In genomic region chr10:25279406-25279805, GRCm38 (mm10) we compare ENCODE assay signal across 19 mouse cellular contexts. TPM values are rescaled to one million over a fixed set of nuclear protein-coding genes. Genes with fewer than 3 reads are reported as not detected.
DNase-seq lines count a peak whose midpoint lies in the region; ATAC-seq and TF ChIP-seq lines count a peak whose summit lies in the region.
"Had no signal": no experiment of that assay in that cellular context is flagged by ENCODE, and none has a peak within 500 bp of the region (broad histone marks: within the 10 kb centered on the region; RNA-seq: fewer than 3 reads in every experiment).

No protein-coding gene starts in this region.

- H3K4me2 ChIP-seq in CH12.LX (ENCODE audit: insufficient read depth, low read depth, poor library complexity, severe bottlenecking), result no peak overlapping the region
- no peak overlapping the region for H3K4me2 ChIP-seq in kidney, embryonic 15.5 days
- H3K4me2 ChIP-seq: embryonic facial prominence, embryonic 12.5 days; heart, embryonic 15.5 days; midbrain, embryonic 12.5 days; neural tube, embryonic 12.5 days had no signal

- 66% methylated on average over 3 of the region's 3 CpGs for WGBS in kidney, embryonic 15.5 days

- H3K9me3 ChIP-seq in CH12.LX (replicated peaks; ENCODE audit: low read length), result no peaks in the 10 kb centered on the region
- no peaks in the 10 kb centered on the region for H3K9me3 ChIP-seq in kidney, embryonic 15.5 days (replicated peaks)
- H3K9me3 ChIP-seq: embryonic facial prominence, embryonic 12.5 days; heart, embryonic 15.5 days; midbrain, embryonic 12.5 days; neural tube, embryonic 12.5 days had no signal

- no peak for TF ChIP-seq POLR2A in CH12.LX (IDR thresholded peaks at IDR 0.05; ENCODE audit: low read depth, low read length)
- TF ChIP-seq POLR2A in cortical plate, adult 2 months (IDR thresholded peaks at IDR 0.05; ENCODE audit: extremely low read depth, insufficient read depth, low read length), result no peak

- in situ Hi-C loops in CH12.LX (cut with MboI; ENCODE audit: low pct_ligation_motif_present, low pct_unique_long_range_greater_than_20kb, low sequenced_read_pairs), result loop anchor here (5.0 kb wide), 1 partner anchor 123 kb away; no protein-coding TSS in a partner anchor

- peaks cover 3 to 25% of the 10 kb centered on the region in 2 experiments; a peak in 3 of 4 replicates for H3K4me1 ChIP-seq in CH12.LX (ENCODE audit: control insufficient read depth in 1 of 2, insufficient read depth in 2 of 2)
- no peaks in the 10 kb centered on the region; the same call in 1 of the 2 replicates for H3K4me1 ChIP-seq in cortical plate, adult 2 months (ENCODE audit: control insufficient read depth, insufficient read depth, low read length)
- peaks cover 5% of the 10 kb centered on the region; the same call in 1 of the 2 replicates for H3K4me1 ChIP-seq in kidney, embryonic 15.5 days
- H3K4me1 ChIP-seq: embryonic facial prominence, embryonic 12.5 days had no signal

- peaks cover 0 to 5% of the 10 kb centered on the region in 2 experiments for H3K36me3 ChIP-seq in CH12.LX (replicated peaks in 1 of 2; ENCODE audit: control insufficient read depth in 1 of 2, insufficient read depth in 1 of 2, low read length in 1 of 2)
- peaks cover 3% of the 10 kb centered on the region; the same call in 1 of the 2 replicates for H3K36me3 ChIP-seq in kidney, embryonic 15.5 days
- H3K36me3 ChIP-seq: embryonic facial prominence, embryonic 12.5 days; heart, embryonic 15.5 days; midbrain, embryonic 12.5 days; neural tube, embryonic 12.5 days had no signal

- no peak for DNase-seq in left cerebral cortex, adult 2 months (ENCODE audit: extremely low spot score in 1 of 2, low spot score in 2 of 2)
- DNase-seq in left cerebral cortex, postnatal 10 days (ENCODE audit: extremely low spot score in 1 of 2, low spot score in 2 of 2), result no peak
- DNase-seq in CH12.LX (ENCODE audit: extremely low read depth) (peak; percentile 29), ES-CJ7 (ENCODE audit: low read depth, low spot score) (peak; percentile 85)
- no peak for DNase-seq in left cerebral cortex, postnatal 14 days (ENCODE audit: low spot score in 2 of 2)
- no peak for DNase-seq in adrenal gland, postnatal 4 days (ENCODE audit: low spot score in 2 of 2)
- DNase-seq: cerebellum, adult 11-12 months; heart, postnatal 36 days; kidney, postnatal 36 days; lung, postnatal 14 days; retina, postnatal 1 day; thymus, postnatal 14 days had no signal

- no peak for ATAC-seq in kidney, embryonic 15.5 days (replicated peaks; ENCODE audit: low FRiP score)
- ATAC-seq: intestine, postnatal 0 days had no signal

- no peaks in the 10 kb centered on the region; the same call in 1 of the 2 replicates for H3K79me2 ChIP-seq in CH12.LX (replicated peaks; ENCODE audit: control insufficient read depth, extremely low read depth, insufficient read depth, poor library complexity, severe bottlenecking)

- no peak for TF ChIP-seq RAD21 in CH12.LX (IDR thresholded peaks at IDR 0.05; ENCODE audit: low read depth, low read length)

- H3K27me3 ChIP-seq in CH12.LX (replicated peaks), result no peaks in the 10 kb centered on the region
- H3K27me3 ChIP-seq in kidney, embryonic 15.5 days, result no peaks in the 10 kb centered on the region
- H3K27me3 ChIP-seq: embryonic facial prominence, embryonic 12.5 days; heart, embryonic 15.5 days; midbrain, embryonic 12.5 days; neural tube, embryonic 12.5 days had no signal

- peak overlapping the region; percentile 28; the same call in 1 of the 2 replicates for H3K27ac ChIP-seq in left cerebral cortex, adult 2 months
- no peak overlapping the region for H3K27ac ChIP-seq in CH12.LX (ENCODE audit: insufficient read depth, low read depth)
- H3K27ac ChIP-seq in cortical plate, adult 2 months (ENCODE audit: insufficient read depth, low read length), result peak overlapping the region; percentile 35
- no peak overlapping the region for H3K27ac ChIP-seq in kidney, embryonic 15.5 days
- H3K27ac ChIP-seq: embryonic facial prominence, embryonic 12.5 days; heart, embryonic 15.5 days; midbrain, embryonic 12.5 days; neural tube, embryonic 12.5 days had no signal

- dilution Hi-C loops in CH12.LX (cut with MboI; ENCODE audit: extremely low pct_ligation_motif_present, extremely low pct_unique_long_range_greater_than_20kb, low sequenced_read_pairs), result no loop called here

- no peak overlapping the region for H3K4me3 ChIP-seq in left cerebral cortex, adult 2 months
- H3K4me3 ChIP-seq in CH12.LX (replicated peaks in 1 of 3; ENCODE audit: low read depth in 2 of 3, low read length in 2 of 3, poor library complexity in 1 of 3), result no peak overlapping the region
- no peak overlapping the region for H3K4me3 ChIP-seq in cortical plate, adult 2 months (ENCODE audit: insufficient read depth, low read length)
- no peak overlapping the region for H3K4me3 ChIP-seq in kidney, embryonic 15.5 days (replicated peaks)
- H3K4me3 ChIP-seq: embryonic facial prominence, embryonic 12.5 days; heart, embryonic 15.5 days; midbrain, embryonic 12.5 days; neural tube, embryonic 12.5 days had no signal

- no peak for TF ChIP-seq EP300 in CH12.LX (IDR thresholded peaks at IDR 0.05; ENCODE audit: low read length)

- intact Hi-C loops in left cerebral cortex, adult 2 months (cut with DNase I), result no loop called here
- intact Hi-C loops in left cerebral cortex, postnatal 10 days (cut with DNase I), result loop anchor here (10.0 kb wide), 1 partner anchor 1065 kb away; no protein-coding TSS in a partner anchor
- intact Hi-C loops in left cerebral cortex, postnatal 14 days (cut with DNase I), result no loop called here

- H3K9ac ChIP-seq in CH12.LX (ENCODE audit: insufficient read depth, low read depth), result no peak overlapping the region
- H3K9ac ChIP-seq in kidney, embryonic 15.5 days, result no peak overlapping the region
- H3K9ac ChIP-seq: embryonic facial prominence, embryonic 12.5 days; heart, embryonic 15.5 days; midbrain, embryonic 12.5 days; neural tube, embryonic 12.5 days had no signal

- no peak for TF ChIP-seq CTCF in left cerebral cortex, adult 2 months (IDR thresholded peaks at IDR 0.05)
- no peak for TF ChIP-seq CTCF in CH12.LX (conservative IDR thresholded peaks at IDR 0.05 in 1 of 2, IDR thresholded peaks at IDR 0.05 in 1 of 2; ENCODE audit: low read depth in 2 of 2, low read length in 2 of 2)
- no peak for TF ChIP-seq CTCF in cortical plate, adult 2 months (IDR thresholded peaks at IDR 0.05; ENCODE audit: extremely low read depth, insufficient read depth, low read length)

TF ChIP-seq in CH12.LX, 34 proteins besides CTCF, POLR2A, EP300 and RAD21:
- TF ChIP-seq ELF1 (IDR thresholded peaks at IDR 0.05; ENCODE audit: low read depth, low read length) (no peak), JUN (IDR thresholded peaks at IDR 0.05; ENCODE audit: insufficient read depth, low read depth, low read length) (no peak), MAZ (IDR thresholded peaks at IDR 0.05; ENCODE audit: low read depth, low read length) (no peak), RCOR1 (conservative IDR thresholded peaks at IDR 0.05; ENCODE audit: low read depth, low read length) (no peak), PAX5 (IDR thresholded peaks at IDR 0.05; ENCODE audit: low read length) (no peak), USF1 (IDR thresholded peaks at IDR 0.05; ENCODE audit: low read depth, low read length) (no peak), HCFC1 (IDR thresholded peaks at IDR 0.05; ENCODE audit: low read depth, low read length) (no peak), GABPA (IDR thresholded peaks at IDR 0.05; ENCODE audit: insufficient replicate concordance, low read depth, low read length) (no peak), MXI1 (IDR thresholded peaks at IDR 0.05; ENCODE audit: low read depth, low read length) (no peak), ZMIZ1 (IDR thresholded peaks at IDR 0.05; ENCODE audit: low read depth, low read length) (no peak), UBTF (IDR thresholded peaks at IDR 0.05; ENCODE audit: low read depth, low read length) (no peak), POLR2AphosphoS2 (IDR thresholded peaks at IDR 0.05; ENCODE audit: low read depth, low read length) (no peak), NELFE (IDR thresholded peaks at IDR 0.05; ENCODE audit: low read depth, low read length) (no peak), MYC (IDR thresholded peaks at IDR 0.05; ENCODE audit: low read depth, low read length) (no peak), ZNF384 (IDR thresholded peaks at IDR 0.05; ENCODE audit: low read depth, low read length) (no peak), BHLHE40 (IDR thresholded peaks at IDR 0.05; ENCODE audit: low read depth, low read length) (no peak), TCF12 (IDR thresholded peaks at IDR 0.05; ENCODE audit: low read depth, low read length) (no peak), ETS1 (conservative IDR thresholded peaks at IDR 0.05; ENCODE audit: low read depth, low read length) (no peak), ZC3H11A (IDR thresholded peaks at IDR 0.05; ENCODE audit: low read depth, low read length) (no peak), TBP (conservative IDR thresholded peaks at IDR 0.05; ENCODE audit: low read depth, low read length) (no peak)

RNA-seq across cellular contexts. Expression of gene Akap7, which starts 28.3 kb away (rescaled TPM):
- total RNA-seq in left cerebral cortex, adult 2 months (2021), result 10 to 100 TPM; 65.5 to 68.1 TPM
- total RNA-seq in left cerebral cortex, postnatal 10 days (2021), result 100 to 1,000 TPM; 128 to 158 TPM
- total RNA-seq in CH12.LX (2012; rRNA removed), result 3.1 and 6.2 TPM in 2 replicates
- 11.1 and 12.1 TPM in 2 replicates for total RNA-seq in CH12.LX (2014; rRNA removed)
- polyA plus RNA-seq in CH12.LX (2012; ENCODE audit: insufficient read length, low read depth), result 6.7 and 7.1 TPM in 2 replicates
- polyA plus RNA-seq in cortical plate, adult 2 months (2012; rRNA removed), result 64.9 and 70.5 TPM in 2 replicates
- total RNA-seq in left cerebral cortex, postnatal 14 days (2021), result 10 to 100 TPM; 79.5 to 81.7 TPM
- total RNA-seq in adrenal gland, postnatal 4 days (2021), result 100 to 1,000 TPM in 1 of 2 experiments, 10 to 100 TPM in 1; 87.9 to 104 TPM
- polyA plus RNA-seq in kidney, embryonic 15.5 days (2015; fragmentation: Nextera tagmentation; extraction: Ambion mirVana), result 20.6 and 26.7 TPM in 2 replicates

Comparison
In these comparisons a context has a peak if more than half of its experiments do, and no peak if none do; other contexts are left out.
1. DNase-seq: peak in CH12.LX (single experiment) and ES-CJ7 (single experiment); none in left cerebral cortex, adult 2 months (0 of 2), left cerebral cortex, postnatal 10 days (0 of 2), left cerebral cortex, postnatal 14 days (0 of 2) and adrenal gland, postnatal 4 days (0 of 2).
2. H3K27ac ChIP-seq: peak in left cerebral cortex, adult 2 months (single experiment) and cortical plate, adult 2 months (single experiment); none in CH12.LX (single experiment) and kidney, embryonic 15.5 days (single experiment).
3. RNA of gene Akap7, which starts 28.3 kb away (total RNA-seq): 128 to 158 TPM in left cerebral cortex, postnatal 10 days, 87.9 to 104 TPM in adrenal gland, postnatal 4 days, 79.5 to 81.7 TPM in left cerebral cortex, postnatal 14 days and 65.5 to 68.1 TPM in left cerebral cortex, adult 2 months; 3.1 to 12.1 TPM in CH12.LX; every median in the first group is over 4 times any median in the second.